16 mouse cellular contexts compared by ENCODE assay signal in genomic region chr15:83071752-83072151, GRCm38 (mm10). TPM values are rescaled to one million over a fixed set of nuclear protein-coding genes. Genes with fewer than 3 reads are reported as not detected.
DNase-seq lines count a peak whose midpoint lies in the region; ATAC-seq and TF ChIP-seq lines count a peak whose summit lies in the region.
"Had no signal": no experiment of that assay in that cellular context is flagged by ENCODE, and none has a peak within 500 bp of the region (broad histone marks: within the 10 kb centered on the region; RNA-seq: fewer than 3 reads in every experiment).

No protein-coding gene starts in this region.

- dilution Hi-C loops in CH12.LX (cut with MboI; ENCODE audit: extremely low pct_ligation_motif_present, extremely low pct_unique_long_range_greater_than_20kb, low sequenced_read_pairs) = no loop called here

- no peak overlapping the region for H3K9ac ChIP-seq in forebrain, postnatal 0 days
- H3K9ac ChIP-seq in forebrain, embryonic 12.5 days = no peak overlapping the region
- no peak overlapping the region for H3K9ac ChIP-seq in liver, postnatal 0 days (replicated peaks)
- no peak overlapping the region for H3K9ac ChIP-seq in liver, embryonic 11.5 days (ENCODE audit: low read depth, low read length)
- H3K9ac ChIP-seq in CH12.LX (ENCODE audit: insufficient read depth, low read depth) = no peak overlapping the region
- H3K9ac ChIP-seq: midbrain, embryonic 12.5 days had no signal

- H3K36me3 ChIP-seq in forebrain, postnatal 0 days (ENCODE audit: insufficient read depth) = no peaks in the 10 kb centered on the region
- no peaks in the 10 kb centered on the region for H3K36me3 ChIP-seq in forebrain, embryonic 12.5 days (replicated peaks)
- no peaks in the 10 kb centered on the region for H3K36me3 ChIP-seq in liver, postnatal 0 days (replicated peaks; ENCODE audit: insufficient read depth, low read length)
- H3K36me3 ChIP-seq in liver, embryonic 11.5 days (ENCODE audit: control insufficient read depth, insufficient read depth, low read length) = no peaks in the 10 kb centered on the region
- no peaks in the 10 kb centered on the region for H3K36me3 ChIP-seq in CH12.LX (replicated peaks in 1 of 2; ENCODE audit: control insufficient read depth in 1 of 2, insufficient read depth in 1 of 2, low read length in 1 of 2)
- H3K36me3 ChIP-seq: midbrain, embryonic 12.5 days had no signal

- TF ChIP-seq POLR2A in CH12.LX (IDR thresholded peaks at IDR 0.05; ENCODE audit: low read depth, low read length) = no peak
- no peak for TF ChIP-seq POLR2A in cortical plate, adult 2 months (IDR thresholded peaks at IDR 0.05; ENCODE audit: extremely low read depth, insufficient read depth, low read length)

- in situ Hi-C loops in CH12.LX (cut with MboI; ENCODE audit: low pct_ligation_motif_present, low pct_unique_long_range_greater_than_20kb, low sequenced_read_pairs) = no loop called here

- H3K27me3 ChIP-seq in forebrain, postnatal 0 days (ENCODE audit: insufficient read depth, low read length) = no peaks in the 10 kb centered on the region
- H3K27me3 ChIP-seq in forebrain, embryonic 12.5 days = peaks cover 11% of the 10 kb centered on the region; the same call in 1 of the 2 replicates
- H3K27me3 ChIP-seq in liver, postnatal 0 days (ENCODE audit: insufficient read depth, low read length) = no peaks in the 10 kb centered on the region
- peaks cover 9% of the 10 kb centered on the region for H3K27me3 ChIP-seq in liver, embryonic 11.5 days (replicated peaks; ENCODE audit: control insufficient read depth, insufficient read depth, low read length)
- H3K27me3 ChIP-seq in CH12.LX (replicated peaks) = no peaks in the 10 kb centered on the region
- H3K27me3 ChIP-seq: midbrain, embryonic 12.5 days had no signal

- 88% methylated on average over 5 of the region's 5 CpGs for WGBS in forebrain, postnatal 0 days
- WGBS in forebrain, embryonic 12.5 days = 86% methylated on average over 5 of the region's 5 CpGs
- 82% methylated on average over 5 of the region's 5 CpGs for WGBS in liver, postnatal 0 days (ENCODE audit: insufficient replicate concordance)
- WGBS in liver, embryonic 11.5 days = 76% methylated on average over 5 of the region's 5 CpGs

- no peak for ATAC-seq in forebrain, postnatal 0 days
- no peak for ATAC-seq in forebrain, embryonic 12.5 days (ENCODE audit: low FRiP score)
- ATAC-seq in liver, postnatal 0 days = no peak
- ATAC-seq in liver, embryonic 11.5 days (replicated peaks; ENCODE audit: low FRiP score) = no peak
- ATAC-seq in frontal cortex, adult (ENCODE audit: low TSS enrichment) = no peak
- ATAC-seq: inflammation-experienced regulatory T-cells, adult 6 months had no signal

- peak; percentile 54 for TF ChIP-seq CTCF in forebrain, postnatal 0 days (IDR thresholded peaks at IDR 0.05; ENCODE audit: low read depth)
- peak; percentile 47 for TF ChIP-seq CTCF in liver, postnatal 0 days (IDR thresholded peaks at IDR 0.05; ENCODE audit: low read depth)
- TF ChIP-seq CTCF in CH12.LX (conservative IDR thresholded peaks at IDR 0.05 in 1 of 2, IDR thresholded peaks at IDR 0.05 in 1 of 2; ENCODE audit: low read depth in 2 of 2, low read length in 2 of 2) = peak; percentile 33 to 45; a peak in 3 of 4 replicates
- TF ChIP-seq CTCF in cortical plate, adult 2 months (IDR thresholded peaks at IDR 0.05; ENCODE audit: extremely low read depth, insufficient read depth, low read length) = 0 out of 2 replicates have a peak, but pooled peaks have one; percentile 9

- no peak overlapping the region for H3K27ac ChIP-seq in forebrain, postnatal 0 days (ENCODE audit: low read depth, low read length)
- H3K27ac ChIP-seq in forebrain, embryonic 12.5 days = no peak overlapping the region
- no peak overlapping the region for H3K27ac ChIP-seq in liver, postnatal 0 days (ENCODE audit: low read depth)
- H3K27ac ChIP-seq in liver, embryonic 11.5 days (ENCODE audit: low read depth, low read length) = no peak overlapping the region
- no peak overlapping the region for H3K27ac ChIP-seq in CH12.LX (ENCODE audit: insufficient read depth, low read depth)
- H3K27ac ChIP-seq in cortical plate, adult 2 months (ENCODE audit: insufficient read depth, low read length) = no peak overlapping the region
- H3K27ac ChIP-seq: midbrain, embryonic 12.5 days had no signal

- no peak overlapping the region for H3K4me2 ChIP-seq in forebrain, postnatal 0 days (ENCODE audit: low read depth)
- H3K4me2 ChIP-seq in forebrain, embryonic 12.5 days = no peak overlapping the region
- no peak overlapping the region for H3K4me2 ChIP-seq in liver, postnatal 0 days (ENCODE audit: low read depth, low read length)
- H3K4me2 ChIP-seq in liver, embryonic 11.5 days = no peak overlapping the region
- H3K4me2 ChIP-seq in CH12.LX (ENCODE audit: insufficient read depth, low read depth, poor library complexity, severe bottlenecking) = no peak overlapping the region
- H3K4me2 ChIP-seq: heart, embryonic 11.5 days; midbrain, embryonic 12.5 days had no signal

- no peak for DNase-seq in forebrain, postnatal 0 days
- no peak for DNase-seq in liver, postnatal 0 days
- no peak for DNase-seq in liver, embryonic 11.5 days (ENCODE audit: low spot score)
- no peak for DNase-seq in CH12.LX (ENCODE audit: extremely low read depth)
- no peak for DNase-seq in frontal cortex, postnatal 36 days (ENCODE audit: low spot score in 2 of 2)
- DNase-seq: B cell, adult 2 months; cerebellum, postnatal 25 days; gastrocnemius, postnatal 36 days; lung, postnatal 14 days; thymus, adult 2 months had no signal

- H3K79me2 ChIP-seq in CH12.LX (replicated peaks; ENCODE audit: control insufficient read depth, extremely low read depth, insufficient read depth, poor library complexity, severe bottlenecking) = no peaks in the 10 kb centered on the region

- TF ChIP-seq EP300 in liver, postnatal 0 days (IDR thresholded peaks at IDR 0.05; ENCODE audit: low read depth) = no peak
- TF ChIP-seq EP300 in CH12.LX (IDR thresholded peaks at IDR 0.05; ENCODE audit: low read length) = no peak

- H3K9me3 ChIP-seq in forebrain, postnatal 0 days (ENCODE audit: low read length) = no peaks in the 10 kb centered on the region
- H3K9me3 ChIP-seq in forebrain, embryonic 12.5 days = no peaks in the 10 kb centered on the region
- no peaks in the 10 kb centered on the region for H3K9me3 ChIP-seq in liver, postnatal 0 days (ENCODE audit: low read length)
- no peaks in the 10 kb centered on the region for H3K9me3 ChIP-seq in liver, embryonic 11.5 days (ENCODE audit: control insufficient read depth, low read length)
- peaks cover 7% of the 10 kb centered on the region for H3K9me3 ChIP-seq in CH12.LX (replicated peaks; ENCODE audit: low read length)
- H3K9me3 ChIP-seq: midbrain, embryonic 12.5 days had no signal

- H3K4me1 ChIP-seq in forebrain, postnatal 0 days (ENCODE audit: insufficient read depth) = no peaks in the 10 kb centered on the region
- H3K4me1 ChIP-seq in forebrain, embryonic 12.5 days = no peaks in the 10 kb centered on the region
- H3K4me1 ChIP-seq in liver, postnatal 0 days (ENCODE audit: insufficient read depth) = no peaks in the 10 kb centered on the region
- H3K4me1 ChIP-seq in liver, embryonic 11.5 days (replicated peaks; ENCODE audit: control insufficient read depth, insufficient read depth, low read length) = 0 out of 2 replicates have a peak, but pooled peaks cover 3% of the 10 kb centered on the region
- H3K4me1 ChIP-seq in CH12.LX (ENCODE audit: control insufficient read depth in 1 of 2, insufficient read depth in 2 of 2) = peaks cover 3 to 13% of the 10 kb centered on the region in 2 experiments
- no peaks in the 10 kb centered on the region for H3K4me1 ChIP-seq in cortical plate, adult 2 months (ENCODE audit: control insufficient read depth, insufficient read depth, low read length)

- peak; percentile 44 for TF ChIP-seq RAD21 in CH12.LX (IDR thresholded peaks at IDR 0.05; ENCODE audit: low read depth, low read length)

- H3K4me3 ChIP-seq in forebrain, postnatal 0 days (ENCODE audit: low read depth, low read length) = no peak overlapping the region
- H3K4me3 ChIP-seq in forebrain, embryonic 12.5 days (replicated peaks) = no peak overlapping the region
- no peak overlapping the region for H3K4me3 ChIP-seq in liver, postnatal 0 days (ENCODE audit: low read depth, low read length)
- H3K4me3 ChIP-seq in liver, embryonic 11.5 days (ENCODE audit: low read depth, low read length) = no peak overlapping the region
- no peak overlapping the region for H3K4me3 ChIP-seq in CH12.LX (replicated peaks in 1 of 3; ENCODE audit: low read depth in 2 of 3, low read length in 2 of 3, poor library complexity in 1 of 3)
- H3K4me3 ChIP-seq in cortical plate, adult 2 months (ENCODE audit: insufficient read depth, low read length) = no peak overlapping the region
- H3K4me3 ChIP-seq: midbrain, embryonic 12.5 days had no signal

RNA-seq across cellular contexts. Expression of gene Serhl, which starts 17.6 kb away (rescaled TPM):
- total RNA-seq in forebrain, postnatal 0 days (2014; rRNA removed) = 7.2 and 11.9 TPM in 2 replicates
- polyA plus RNA-seq in forebrain, postnatal 0 days (2015; fragmentation: Nextera tagmentation; extraction: Ambion mirVana) = 39.1 and 42.6 TPM in 2 replicates
- 36.0 and 45.4 TPM in 2 replicates for polyA plus RNA-seq in forebrain, embryonic 12.5 days (2016; fragmentation: Nextera tagmentation; extraction: Ambion mirVana)
- 24.2 and 24.3 TPM in 2 replicates for polyA plus RNA-seq in liver, postnatal 0 days (2015; fragmentation: Nextera tagmentation; extraction: Ambion mirVana)
- polyA plus RNA-seq in liver, embryonic 11.5 days (2014; fragmentation: Nextera tagmentation; extraction: Ambion mirVana) = 45.8 and 49.4 TPM in 2 replicates
- total RNA-seq in CH12.LX (2012; rRNA removed) = 48.8 and 59.5 TPM in 2 replicates
- total RNA-seq in CH12.LX (2014; rRNA removed) = 123 and 129 TPM in 2 replicates
- 52.0 and 57.6 TPM in 2 replicates for polyA plus RNA-seq in CH12.LX (2012; ENCODE audit: insufficient read length, low read depth)
- polyA plus RNA-seq in cortical plate, adult 2 months (2012; rRNA removed) = 15.9 and 16.4 TPM in 2 replicates

RNA-seq across cellular contexts. Expression of gene Nfam1, which starts 38.6 kb away (rescaled TPM):
- total RNA-seq in forebrain, postnatal 0 days (2014; rRNA removed) = 0.69 and 2.9 TPM in 2 replicates
- 1.5 and 1.8 TPM in 2 replicates for polyA plus RNA-seq in forebrain, postnatal 0 days (2015; fragmentation: Nextera tagmentation; extraction: Ambion mirVana)
- polyA plus RNA-seq in forebrain, embryonic 12.5 days (2016; fragmentation: Nextera tagmentation; extraction: Ambion mirVana) = 1.4 and 1.7 TPM in 2 replicates
- 9.4 and 10.4 TPM in 2 replicates for polyA plus RNA-seq in liver, postnatal 0 days (2015; fragmentation: Nextera tagmentation; extraction: Ambion mirVana)
- polyA plus RNA-seq in liver, embryonic 11.5 days (2014; fragmentation: Nextera tagmentation; extraction: Ambion mirVana) = 6.6 and 7.4 TPM in 2 replicates
- total RNA-seq in CH12.LX (2012; rRNA removed) (0.04 and 0.25 TPM in 2 replicates), CH12.LX (2014; rRNA removed) (0.20 and 0.23 TPM in 2 replicates)
- polyA plus RNA-seq in CH12.LX (2012; ENCODE audit: insufficient read length, low read depth) = 0.74 and 0.81 TPM in 2 replicates
- polyA plus RNA-seq in cortical plate, adult 2 months (2012; rRNA removed) = 2.1 and 2.6 TPM in 2 replicates

RNA-seq across cellular contexts. Expression of gene Rrp7a, which starts 50.8 kb away (rescaled TPM):
- total RNA-seq in forebrain, postnatal 0 days (2014; rRNA removed) = 104 and 122 TPM in 2 replicates
- 89.5 and 94.9 TPM in 2 replicates for polyA plus RNA-seq in forebrain, postnatal 0 days (2015; fragmentation: Nextera tagmentation; extraction: Ambion mirVana)
- polyA plus RNA-seq in forebrain, embryonic 12.5 days (2016; fragmentation: Nextera tagmentation; extraction: Ambion mirVana) = 64.8 and 65.9 TPM in 2 replicates
- polyA plus RNA-seq in liver, postnatal 0 days (2015; fragmentation: Nextera tagmentation; extraction: Ambion mirVana) = 15.2 and 16.0 TPM in 2 replicates
- 71.1 and 77.6 TPM in 2 replicates for polyA plus RNA-seq in liver, embryonic 11.5 days (2014; fragmentation: Nextera tagmentation; extraction: Ambion mirVana)
- total RNA-seq in CH12.LX (2012; rRNA removed) (156 and 180 TPM in 2 replicates), CH12.LX (2014; rRNA removed) (111 and 126 TPM in 2 replicates)
- polyA plus RNA-seq in CH12.LX (2012; ENCODE audit: insufficient read length, low read depth) = 262 and 284 TPM in 2 replicates
- polyA plus RNA-seq in cortical plate, adult 2 months (2012; rRNA removed) = 126 and 128 TPM in 2 replicates
